Mouse (Mus musculus): ENCODE data around the gene Thra. TPM values are rescaled to one million over a fixed set of nuclear protein-coding genes. Genes with fewer than 3 reads are reported as not detected.

The Thra gene
- polyA plus RNA-seq, 1 experiment from 2014 or later = 24.9 TPM

DNA sequence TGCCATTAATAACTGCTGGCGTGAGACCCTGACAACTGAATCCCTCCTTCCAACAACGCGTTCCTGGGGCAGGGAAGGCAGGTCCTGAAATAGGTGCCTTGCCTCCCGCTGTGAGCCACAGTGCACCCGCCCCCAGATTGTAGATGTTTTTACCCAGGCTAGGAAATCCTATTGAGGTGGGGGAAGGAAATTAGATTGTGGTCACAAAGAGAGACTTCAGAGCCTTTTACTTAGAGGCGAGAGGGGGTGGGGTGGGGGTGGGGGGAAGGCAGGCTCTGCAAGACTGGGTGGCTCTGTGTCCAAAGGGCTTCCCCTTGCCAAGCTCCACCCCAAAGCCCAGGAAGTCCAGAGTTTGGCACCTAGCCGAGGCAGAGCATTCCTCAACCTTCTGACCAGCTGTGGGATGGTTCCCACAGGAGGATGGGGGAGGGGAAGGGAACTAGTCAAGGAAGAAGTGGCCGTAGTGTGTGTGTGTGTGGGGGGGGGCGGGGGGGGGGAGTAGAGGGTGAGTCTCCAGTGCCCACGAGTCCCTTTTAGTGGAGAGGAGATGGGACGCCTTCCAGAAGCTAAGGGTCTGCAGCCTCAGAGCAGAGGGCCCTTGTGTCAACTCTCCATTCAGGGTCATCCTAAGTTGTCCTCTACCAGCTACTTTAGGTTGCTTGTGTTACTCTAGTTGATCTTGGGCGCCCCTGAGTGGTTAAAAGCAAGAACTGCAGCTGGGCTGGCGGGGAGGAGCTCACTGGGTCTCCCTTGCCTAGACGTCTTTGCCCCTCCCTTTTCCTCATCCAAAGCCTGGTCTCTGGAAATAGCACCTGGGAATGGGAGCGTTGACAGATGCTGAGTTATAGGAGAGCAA lies 46.1 kb downstream of the Thra start:
- Histone ChIP-seq H3K9me3 (no peaks in the 10 kb centered on the region), H3K36me3 (no peaks in the 10 kb centered on the region), H3K27ac (peak overlapping the region; percentile 86), H3K27me3 (no peaks in the 10 kb centered on the region), H3K4me3 (replicated peaks) (0 out of 2 replicates have a peak overlapping the region, but pooled peaks have one; percentile 3), H3K4me1 (replicated peaks) (peaks cover 59% of the 10 kb centered on the region), H3K4me2 (peak overlapping the region; percentile 48), H3K9ac (replicated peaks) (0 out of 2 replicates have a peak overlapping the region, but pooled peaks have one; percentile 23)
- WGBS = 3% methylated on average over 14 of the region's 15 CpGs
- peak; percentile 9; the same call in 1 of the 2 replicates for ATAC-seq (ENCODE audit: insufficient number of reproducible peaks, insufficient read depth, low FRiP score, low TSS enrichment, low read depth)

DNA sequence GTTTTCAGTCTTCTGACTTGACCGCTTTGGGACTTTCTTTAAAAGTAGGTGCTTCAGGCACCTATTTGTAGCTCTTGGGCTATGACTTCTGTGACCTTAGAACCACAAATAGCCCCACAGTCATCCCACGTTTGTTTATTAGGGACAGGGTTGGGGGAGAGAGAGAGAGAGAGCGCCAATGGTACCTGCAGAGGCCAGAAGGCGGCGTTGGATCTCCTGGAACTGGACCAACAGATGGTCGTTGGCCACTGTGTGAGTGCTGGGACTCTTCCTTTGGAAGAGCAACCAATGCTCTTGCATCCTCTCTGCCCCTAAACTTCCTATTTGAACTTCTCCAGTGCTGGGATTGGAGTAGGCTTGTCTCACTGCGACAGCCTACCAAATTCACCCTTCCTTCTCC lies 46.8 kb downstream of the Thra start:
- Histone ChIP-seq H3K4me2 (peak overlapping the region; percentile 48), H3K9me3 (no peaks in the 10 kb centered on the region), H3K4me3 (replicated peaks) (no peak overlapping the region), H3K36me3 (no peaks in the 10 kb centered on the region), H3K27ac (peak overlapping the region; percentile 86), H3K4me1 (replicated peaks) (peaks cover 53% of the 10 kb centered on the region), H3K27me3 (no peaks in the 10 kb centered on the region), H3K9ac (replicated peaks) (no peak overlapping the region)
- ATAC-seq (ENCODE audit: insufficient number of reproducible peaks, insufficient read depth, low FRiP score, low TSS enrichment, low read depth) = no peak
- WGBS = 25% methylated on average over 7 of the region's 7 CpGs

DNA sequence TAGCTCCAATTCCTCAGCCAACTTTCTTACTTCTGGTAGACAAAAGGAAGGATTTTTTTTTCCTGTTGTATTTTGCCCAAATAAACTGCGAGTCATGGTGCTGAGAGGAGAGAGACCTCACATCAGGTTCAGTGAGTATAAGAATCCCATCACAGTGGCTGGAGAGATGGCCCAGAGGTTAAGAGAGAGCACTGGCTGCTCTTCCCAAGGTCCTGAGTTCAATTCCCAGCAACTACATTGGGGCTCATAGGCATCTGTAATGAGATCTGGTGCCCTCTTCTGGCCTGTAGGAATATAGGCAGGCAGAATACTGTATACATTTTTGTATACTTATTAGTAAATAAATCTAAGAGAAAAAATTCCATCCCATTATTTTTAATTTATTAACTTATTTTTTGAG lies 47.3 kb downstream of the Thra start:
- Histone ChIP-seq H3K4me3 (replicated peaks) (no peak overlapping the region), H3K9me3 (no peaks in the 10 kb centered on the region), H3K4me2 (no peak overlapping the region), H3K27ac (peak overlapping the region; percentile 86; the same call in 1 of the 2 replicates), H3K4me1 (replicated peaks) (peaks cover 48% of the 10 kb centered on the region), H3K36me3 (no peaks in the 10 kb centered on the region), H3K9ac (replicated peaks) (no peak overlapping the region), H3K27me3 (no peaks in the 10 kb centered on the region)
- WGBS = 86% methylated on average over 1 of the region's 1 CpGs
- no peak for ATAC-seq (ENCODE audit: insufficient number of reproducible peaks, insufficient read depth, low FRiP score, low TSS enrichment, low read depth)

- H3K36me3 ChIP-seq = no peaks in the 10 kb centered on the region
- no peak for ATAC-seq (ENCODE audit: insufficient number of reproducible peaks, insufficient read depth, low FRiP score, low TSS enrichment, low read depth)
- no peak overlapping the region for H3K9ac ChIP-seq (replicated peaks)
- H3K4me2 ChIP-seq = no peak overlapping the region
- H3K4me1 ChIP-seq (replicated peaks) = peaks cover 46% of the 10 kb centered on the region
- H3K9me3 ChIP-seq = no peaks in the 10 kb centered on the region
- no peaks in the 10 kb centered on the region for H3K27me3 ChIP-seq
- peak overlapping the region; percentile 53; the same call in 1 of the 2 replicates for H3K4me3 ChIP-seq (replicated peaks)
- H3K27ac ChIP-seq = peak overlapping the region; percentile 78; the same call in 1 of the 2 replicates
- WGBS = 90% methylated on average over 5 of the region's 5 CpGs
These were observed 47.7 kb downstream of the Thra start for GRCm38 (mm10) chr11:98788139-98788538.

DNA sequence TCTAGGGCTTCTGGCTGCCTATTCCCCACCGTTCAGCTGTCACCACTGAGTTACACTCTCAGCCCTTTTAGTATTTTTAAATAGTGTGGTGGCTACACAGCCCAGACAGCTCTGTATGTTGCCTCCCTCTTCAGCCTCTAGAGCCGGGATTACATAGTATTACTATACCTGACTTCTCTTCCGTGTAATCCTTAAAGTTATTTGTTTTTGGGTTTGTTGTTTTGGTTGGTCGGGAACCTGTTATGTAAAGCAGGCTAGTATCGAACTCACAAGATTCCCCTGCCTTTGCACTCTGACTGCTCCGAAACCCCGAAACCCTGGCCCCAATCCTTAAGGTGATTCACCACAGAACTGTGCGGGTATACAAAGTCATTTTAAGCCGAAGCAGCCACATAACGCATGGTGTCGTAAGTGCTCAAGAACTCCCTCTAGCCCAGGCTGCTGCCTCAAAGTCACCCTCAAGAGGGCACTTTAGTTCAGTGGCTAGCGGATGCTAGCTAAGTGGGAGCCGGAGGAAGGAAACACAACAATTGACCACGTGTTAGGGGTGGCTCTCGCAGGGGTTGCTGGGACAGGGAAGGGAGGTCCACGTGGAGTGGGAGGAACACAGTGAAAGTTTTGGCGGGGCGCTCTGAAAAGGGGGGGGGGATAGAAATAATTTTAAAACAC lies 48.2 kb downstream of the Thra start:
- ATAC-seq (ENCODE audit: insufficient number of reproducible peaks, insufficient read depth, low FRiP score, low TSS enrichment, low read depth) = peak; percentile 82
- Histone ChIP-seq H3K4me2 (peak overlapping the region; percentile 93), H3K4me3 (replicated peaks) (peak overlapping the region; percentile 53), H3K9ac (replicated peaks) (peak overlapping the region; percentile 53), H3K27me3 (no peaks in the 10 kb centered on the region), H3K9me3 (no peaks in the 10 kb centered on the region), H3K4me1 (replicated peaks) (peaks cover 46% of the 10 kb centered on the region), H3K27ac (peak overlapping the region; percentile 78), H3K36me3 (no peaks in the 10 kb centered on the region)
- WGBS = 13% methylated on average over 18 of the region's 18 CpGs

GRCm38 (mm10) chr11:98789219-98789807 lies 48.9 kb downstream of the Thra start:
- Histone ChIP-seq H3K27ac (peak overlapping the region; percentile 78), H3K9me3 (no peaks in the 10 kb centered on the region), H3K4me2 (peak overlapping the region; percentile 93), H3K36me3 (no peaks in the 10 kb centered on the region), H3K4me1 (replicated peaks) (peaks cover 41% of the 10 kb centered on the region), H3K9ac (replicated peaks) (peak overlapping the region; percentile 53), H3K4me3 (replicated peaks) (peak overlapping the region; percentile 53), H3K27me3 (no peaks in the 10 kb centered on the region)
- WGBS = 1% methylated on average over 25 of the region's 25 CpGs
- ATAC-seq (ENCODE audit: insufficient number of reproducible peaks, insufficient read depth, low FRiP score, low TSS enrichment, low read depth) = no peak

DNA sequence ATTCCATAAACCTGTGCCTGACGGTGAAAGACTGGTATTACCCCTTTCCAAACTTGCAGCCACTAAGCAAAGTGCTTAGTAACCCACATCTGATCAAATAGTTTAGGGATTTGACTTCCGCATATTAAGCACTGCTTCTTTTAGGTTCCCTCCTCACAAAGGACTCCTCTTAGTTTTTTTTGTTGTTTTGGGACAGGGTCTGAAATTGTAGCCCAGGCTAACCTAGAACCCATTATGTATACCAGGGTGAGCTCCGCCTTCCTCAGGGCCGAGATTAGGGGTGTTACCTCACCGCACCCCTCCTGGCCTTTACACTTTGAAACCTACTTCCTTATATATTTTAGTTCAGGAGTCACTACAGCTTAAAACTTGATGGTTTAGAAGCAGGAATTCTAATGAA lies 49.4 kb downstream of the Thra start:
- Histone ChIP-seq H3K36me3 (no peaks in the 10 kb centered on the region), H3K4me1 (replicated peaks) (peaks cover 40% of the 10 kb centered on the region), H3K27ac (no peak overlapping the region), H3K4me3 (replicated peaks) (peak overlapping the region; percentile 53), H3K27me3 (no peaks in the 10 kb centered on the region), H3K9ac (replicated peaks) (no peak overlapping the region), H3K4me2 (peak overlapping the region; percentile 93), H3K9me3 (no peaks in the 10 kb centered on the region)
- ATAC-seq (ENCODE audit: insufficient number of reproducible peaks, insufficient read depth, low FRiP score, low TSS enrichment, low read depth) = no peak
- WGBS = 40% methylated on average over 5 of the region's 5 CpGs

GRCm38 (mm10) chr11:98790631-98791205 lies 50.3 kb downstream of the Thra start:
- no peak overlapping the region for H3K4me3 ChIP-seq (replicated peaks)
- no peak overlapping the region for H3K4me2 ChIP-seq
- no peaks in the 10 kb centered on the region for H3K36me3 ChIP-seq
- H3K4me1 ChIP-seq (replicated peaks) = peaks cover 33% of the 10 kb centered on the region
- no peaks in the 10 kb centered on the region for H3K9me3 ChIP-seq
- H3K9ac ChIP-seq (replicated peaks) = no peak overlapping the region
- WGBS = 84% methylated on average over 5 of the region's 5 CpGs
- no peak for ATAC-seq (ENCODE audit: insufficient number of reproducible peaks, insufficient read depth, low FRiP score, low TSS enrichment, low read depth)
- no peaks in the 10 kb centered on the region for H3K27me3 ChIP-seq
- H3K27ac ChIP-seq = no peak overlapping the region

DNA sequence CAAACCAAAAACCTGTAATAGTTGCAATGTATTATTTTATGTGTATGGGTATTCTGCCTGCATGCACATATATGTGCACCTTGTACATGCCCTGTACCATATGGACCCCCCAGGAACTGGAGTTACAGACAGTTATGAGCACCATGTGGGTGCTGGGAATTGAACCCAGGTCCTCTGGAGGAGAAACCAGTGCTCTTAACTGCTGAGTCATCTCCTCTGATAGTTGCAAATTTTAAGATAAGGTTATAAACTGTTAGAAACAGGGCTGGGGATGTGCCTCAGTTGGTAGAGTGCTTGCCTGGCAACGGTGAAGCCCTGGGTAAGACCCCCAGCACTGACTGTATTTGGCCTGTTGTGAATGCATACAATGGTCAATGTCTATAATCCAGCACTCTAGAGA lies 51.0 kb downstream of the Thra start:
- Histone ChIP-seq H3K4me2 (no peak overlapping the region), H3K9me3 (no peaks in the 10 kb centered on the region), H3K4me3 (replicated peaks) (no peak overlapping the region), H3K4me1 (replicated peaks) (peaks cover 25% of the 10 kb centered on the region), H3K27ac (no peak overlapping the region), H3K9ac (replicated peaks) (no peak overlapping the region), H3K27me3 (no peaks in the 10 kb centered on the region), H3K36me3 (no peaks in the 10 kb centered on the region)
- 73% methylated on average over 1 of the region's 1 CpGs for WGBS
- ATAC-seq (ENCODE audit: insufficient number of reproducible peaks, insufficient read depth, low FRiP score, low TSS enrichment, low read depth) = no peak

DNA sequence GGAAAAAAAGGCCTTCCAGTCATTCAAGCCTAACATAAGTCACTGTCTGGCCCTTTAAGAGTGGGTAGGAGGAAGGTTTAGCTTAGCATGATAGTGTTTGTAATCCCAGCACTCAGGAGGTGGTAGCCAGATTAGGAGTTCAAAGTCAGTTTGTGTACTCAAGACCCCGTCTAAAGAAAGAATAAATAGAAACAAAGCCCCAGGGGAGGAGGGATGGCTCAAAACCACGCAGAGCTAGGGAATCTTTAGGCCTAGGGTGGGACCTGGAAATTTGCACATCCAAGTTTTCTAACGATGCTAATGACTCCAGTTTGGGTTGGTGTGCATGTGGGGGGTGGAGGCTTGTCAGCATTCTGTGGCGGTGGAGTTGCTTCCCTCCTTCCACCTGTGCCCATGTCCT lies 51.6 kb downstream of the Thra start:
- no peaks in the 10 kb centered on the region for H3K27me3 ChIP-seq
- H3K9me3 ChIP-seq = no peaks in the 10 kb centered on the region
- no peak overlapping the region for H3K4me2 ChIP-seq
- H3K36me3 ChIP-seq = no peaks in the 10 kb centered on the region
- H3K4me3 ChIP-seq (replicated peaks) = no peak overlapping the region
- no peak overlapping the region for H3K9ac ChIP-seq (replicated peaks)
- no peak for ATAC-seq (ENCODE audit: insufficient number of reproducible peaks, insufficient read depth, low FRiP score, low TSS enrichment, low read depth)
- no peak overlapping the region for H3K27ac ChIP-seq
- H3K4me1 ChIP-seq (replicated peaks) = peaks cover 20% of the 10 kb centered on the region
- 12% methylated on average over 4 of the region's 4 CpGs for WGBS
